Mouse (Mus musculus) kidney, adult 9 months (tissue): ENCODE measurements around the gene Gm136.
"Not testable (repeated sequence)": the region's sequence is repeated elsewhere in the genome, so short reads cannot be mapped to it uniquely, and the experiment has no call there.

ENCODE experiments used
- DNase-seq: peaks from one replicate; pipeline ENCODE4 v3.0.0; 2022

Gene Gm136

DNA sequence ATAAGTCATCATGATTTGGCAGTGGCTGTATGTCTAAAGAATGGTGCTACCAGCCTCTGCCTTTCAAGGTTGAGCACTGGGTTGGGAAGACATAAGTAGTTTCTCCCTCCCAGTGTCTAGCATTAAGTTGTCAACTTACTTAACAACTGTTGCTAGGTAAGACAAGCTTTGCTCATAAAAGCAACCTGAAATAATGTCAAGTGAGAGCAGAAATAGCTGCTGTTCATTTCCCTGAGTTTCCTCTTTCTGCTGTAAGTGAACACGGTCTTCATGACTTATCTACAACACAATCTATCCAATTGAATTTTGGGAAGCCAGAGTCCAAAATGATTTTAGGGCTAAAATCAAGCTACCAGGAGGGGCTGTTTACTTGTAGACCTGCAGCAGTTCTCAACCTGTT, at the start of gene Gm136:
Gene Gm136 (minus strand): TSS at position 101 of the 400 bp plus-strand sequence.
- no peak for DNase-seq

DNA sequence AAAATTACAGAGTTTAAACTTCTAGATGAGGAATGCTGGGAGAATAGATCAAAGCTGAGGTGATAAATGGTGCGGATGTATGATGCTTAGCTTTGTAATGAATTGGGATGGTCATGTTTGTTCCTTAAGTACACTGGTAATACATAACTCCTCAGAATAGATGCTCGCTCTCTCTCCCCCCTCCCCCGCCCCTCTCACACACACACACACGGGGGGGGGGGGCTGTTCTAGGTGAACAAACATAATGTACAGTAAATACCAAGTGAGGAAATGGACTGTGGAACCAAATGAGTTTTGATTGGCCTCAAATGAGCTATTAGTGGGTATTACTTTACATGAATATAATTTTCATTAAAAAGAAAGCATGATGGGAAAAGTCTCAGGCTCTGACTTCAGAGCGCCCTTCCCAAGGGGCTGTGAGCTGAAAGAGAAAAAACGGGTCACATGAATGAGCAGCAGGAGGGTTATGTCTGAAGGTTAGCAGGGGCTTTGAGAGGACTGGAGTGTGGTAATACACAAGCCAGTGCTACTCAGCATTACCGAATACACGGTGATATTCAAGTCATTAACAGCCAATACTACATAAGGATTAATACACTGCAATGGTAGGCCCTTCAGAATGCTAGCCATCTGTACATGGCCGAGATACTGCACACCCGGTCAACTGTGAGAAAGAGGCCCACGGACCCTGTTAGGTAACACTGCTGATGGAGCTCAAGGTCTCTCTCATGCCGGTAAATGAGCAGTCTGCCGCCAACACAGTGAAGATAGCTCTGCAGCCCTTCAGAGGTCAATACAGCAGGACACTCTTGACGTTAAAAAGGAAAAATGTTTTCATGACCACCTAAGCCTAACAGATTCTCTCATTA, 45.3 kb upstream of the Gm136 start:
- no peak for DNase-seq

DNA sequence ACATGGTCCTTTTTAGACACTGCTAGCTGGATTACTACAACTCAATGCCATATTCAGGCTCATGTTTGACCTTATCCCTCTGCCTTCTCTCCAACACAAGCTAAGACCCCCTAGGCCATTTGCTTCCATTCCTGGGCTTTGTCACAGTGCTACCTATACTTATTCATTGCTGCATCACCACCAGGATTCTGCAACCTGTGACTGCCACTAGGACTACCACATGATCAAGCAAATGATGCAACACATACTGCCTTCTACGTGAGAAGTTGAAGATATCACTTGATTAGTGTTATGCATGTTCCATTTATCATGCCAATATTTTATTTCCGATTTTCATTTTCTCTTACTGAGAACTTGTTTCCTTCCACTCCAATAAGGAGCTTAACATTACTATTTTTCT, 41.9 kb upstream of the Gm136 start:
- DNase-seq: no peak

DNA sequence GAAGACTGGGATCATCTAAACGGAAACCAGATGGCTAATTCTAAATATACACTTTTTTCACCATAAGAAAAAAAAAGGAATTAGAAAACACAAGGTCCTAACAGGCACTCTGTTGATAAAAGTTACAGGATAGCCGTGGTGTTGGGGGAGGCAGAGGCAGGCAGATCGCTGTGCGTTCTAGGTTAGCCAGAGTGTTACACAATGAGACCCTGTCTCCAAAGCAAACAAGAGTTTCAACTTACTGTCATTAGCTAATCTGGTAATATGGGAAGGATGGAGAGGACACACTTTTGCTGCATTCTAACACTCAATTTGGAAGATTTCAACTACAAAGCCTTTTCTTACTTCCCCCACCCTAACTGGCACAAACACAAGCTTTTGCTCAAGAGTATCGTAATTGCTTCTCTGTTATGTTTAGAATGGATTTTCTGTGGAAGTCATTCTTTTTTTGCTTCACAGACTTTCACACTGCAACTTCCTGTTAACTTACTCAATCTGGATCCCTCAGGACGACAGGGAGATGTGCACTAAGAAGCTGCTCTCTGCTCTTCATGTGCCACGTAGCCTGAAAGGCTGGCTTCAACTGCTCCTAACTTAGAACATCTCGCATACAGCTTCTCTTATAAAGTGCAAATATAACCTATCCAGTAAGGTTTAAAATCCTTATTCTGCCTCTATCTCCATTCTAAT, 41.4 kb upstream of the Gm136 start:
- DNase-seq: no peak

DNA sequence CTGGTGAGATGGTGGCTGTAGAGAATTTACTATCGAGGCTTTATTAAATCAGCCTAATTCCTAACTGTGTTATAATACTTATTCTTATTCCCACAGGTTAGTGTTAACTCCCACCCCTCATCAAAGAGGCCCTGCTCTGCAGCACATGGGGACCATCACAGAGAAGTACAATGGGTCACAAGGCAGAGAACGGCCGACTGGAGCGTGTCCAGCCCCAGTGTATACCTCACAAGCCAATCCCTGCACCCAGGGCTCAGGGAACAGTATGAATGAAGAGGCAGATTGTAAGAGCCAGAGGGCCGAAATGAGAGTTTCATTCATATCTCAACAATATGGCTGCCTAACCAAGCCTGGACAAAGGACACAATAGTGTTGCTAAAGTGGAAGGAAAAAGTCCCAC, 40.2 kb upstream of the Gm136 start:
- no peak for DNase-seq

DNA sequence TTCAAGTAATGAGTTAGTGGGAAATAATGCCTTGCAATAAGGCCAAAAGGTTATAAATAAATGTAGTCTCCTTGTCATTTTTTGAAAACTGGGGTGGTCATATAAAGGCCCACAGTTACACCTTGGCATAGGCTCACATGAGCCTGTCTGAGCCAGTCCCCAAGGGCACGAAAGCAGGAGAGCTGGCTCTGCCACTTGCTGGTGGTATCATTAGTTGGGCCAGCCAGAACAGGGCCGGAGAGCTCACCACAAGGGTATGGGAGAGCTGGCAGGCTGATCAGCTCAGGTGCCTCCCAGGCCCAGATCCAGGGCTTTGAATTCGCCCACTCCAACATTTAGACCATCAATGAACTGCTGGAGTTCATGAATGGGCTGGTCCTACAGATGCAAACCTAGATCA, 30.4 kb upstream of the Gm136 start:
- peak; percentile 35 for DNase-seq

DNA sequence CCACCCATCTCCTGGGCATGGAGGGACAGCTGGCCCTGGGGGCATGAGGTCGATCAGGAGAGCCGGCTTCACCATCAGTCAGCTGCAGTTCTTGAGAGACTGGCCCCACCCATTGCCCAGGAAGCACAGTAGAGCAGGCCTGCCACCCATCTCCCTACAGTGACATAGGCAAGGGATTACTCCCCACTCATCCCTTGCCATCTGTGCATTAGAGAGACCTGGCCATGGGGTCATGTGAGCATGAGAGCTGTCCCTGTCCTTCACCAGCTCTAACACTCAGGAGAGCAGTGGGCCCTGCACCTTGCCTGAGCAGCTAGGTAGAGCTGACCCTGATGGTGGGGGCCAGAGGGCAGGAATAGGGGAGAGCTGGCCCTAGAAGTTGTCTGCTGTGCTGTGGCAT, 29.6 kb upstream of the Gm136 start:
- no peak for DNase-seq

DNA sequence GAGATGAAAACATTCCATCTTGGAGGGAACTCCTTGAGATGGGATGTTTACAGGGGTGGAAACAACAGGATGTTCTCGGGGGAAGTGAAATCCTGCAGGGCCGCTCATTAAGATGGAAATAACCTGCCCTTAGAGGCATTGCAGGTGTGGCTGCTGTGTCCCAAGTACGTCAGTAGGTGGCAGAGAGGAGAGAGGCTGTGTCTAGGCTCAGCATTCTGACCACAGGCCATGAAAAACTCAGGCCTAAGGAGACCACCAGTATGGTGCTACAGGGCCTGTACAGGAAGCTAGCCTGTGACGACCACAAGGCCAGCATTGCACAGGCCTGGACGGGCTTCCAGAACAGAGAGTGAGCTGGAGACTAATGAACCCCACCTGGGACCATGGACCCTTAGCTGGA, 28.8 kb upstream of the Gm136 start:
- no peak for DNase-seq

DNA sequence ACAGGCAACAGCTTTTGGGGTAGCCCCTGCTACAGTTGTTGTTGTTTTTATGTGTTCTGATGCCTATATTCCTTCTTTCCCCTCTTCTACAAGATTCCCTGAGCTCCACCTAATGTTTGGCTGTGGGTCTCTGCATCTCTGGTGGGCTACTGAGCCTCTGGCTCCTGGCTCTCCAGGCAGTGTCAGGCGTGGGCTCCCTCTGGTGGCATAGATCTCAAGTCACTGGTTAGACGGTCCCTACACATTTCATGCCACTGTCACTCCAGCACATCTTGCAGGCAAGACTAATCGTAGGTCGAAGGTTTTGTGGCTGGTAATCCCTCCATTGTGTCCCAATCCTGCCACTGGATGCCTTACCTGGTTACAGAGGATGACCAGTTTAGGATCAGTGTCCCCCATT, 26.7 kb upstream of the Gm136 start:
- no peak for DNase-seq

DNA sequence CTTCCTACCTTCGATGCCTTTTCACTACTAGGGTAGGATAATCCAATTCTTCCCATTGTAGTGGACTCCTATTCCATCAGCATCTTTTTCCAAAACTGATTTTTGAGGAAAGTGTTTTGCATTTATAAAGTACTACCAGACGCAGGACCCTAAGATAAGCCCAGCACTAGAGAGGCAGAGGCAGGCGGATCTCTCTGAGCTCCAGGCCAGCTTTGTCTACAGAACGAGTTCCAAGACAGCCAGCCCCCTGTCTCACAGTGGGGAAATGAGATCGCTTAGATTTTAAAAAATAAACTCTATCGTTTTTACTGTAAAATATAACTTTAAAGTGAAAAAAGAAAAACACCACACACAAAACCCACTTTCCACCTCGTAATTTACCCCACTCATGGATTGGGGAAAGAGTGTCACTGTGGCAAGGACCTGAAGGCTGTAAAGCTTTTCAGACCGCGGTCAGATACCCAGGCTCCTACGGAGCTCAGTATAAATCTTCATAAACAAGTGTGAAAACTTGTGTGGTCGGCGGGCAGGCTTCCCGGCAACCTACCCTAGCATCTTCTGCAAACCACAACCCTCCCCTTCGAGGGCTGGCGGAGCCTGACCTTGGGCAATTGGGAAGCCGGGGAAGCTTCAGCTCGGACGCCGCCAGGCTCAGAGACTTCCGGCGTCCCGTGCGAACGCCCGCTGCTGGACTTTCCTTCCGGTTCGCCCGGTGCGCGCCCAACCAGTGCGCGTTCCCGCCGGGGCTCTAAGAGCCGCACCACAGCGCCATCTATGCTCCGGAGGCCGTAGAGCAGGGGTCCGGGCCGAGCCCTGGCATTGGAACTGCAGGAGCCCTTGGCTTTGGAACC, 21.8 kb upstream of the Gm136 start, which contains the start of gene Smim8:
Gene Smim8 (minus strand): TSS at position 747 of the 851 bp plus-strand sequence.
- peak; percentile 94 for DNase-seq

DNA sequence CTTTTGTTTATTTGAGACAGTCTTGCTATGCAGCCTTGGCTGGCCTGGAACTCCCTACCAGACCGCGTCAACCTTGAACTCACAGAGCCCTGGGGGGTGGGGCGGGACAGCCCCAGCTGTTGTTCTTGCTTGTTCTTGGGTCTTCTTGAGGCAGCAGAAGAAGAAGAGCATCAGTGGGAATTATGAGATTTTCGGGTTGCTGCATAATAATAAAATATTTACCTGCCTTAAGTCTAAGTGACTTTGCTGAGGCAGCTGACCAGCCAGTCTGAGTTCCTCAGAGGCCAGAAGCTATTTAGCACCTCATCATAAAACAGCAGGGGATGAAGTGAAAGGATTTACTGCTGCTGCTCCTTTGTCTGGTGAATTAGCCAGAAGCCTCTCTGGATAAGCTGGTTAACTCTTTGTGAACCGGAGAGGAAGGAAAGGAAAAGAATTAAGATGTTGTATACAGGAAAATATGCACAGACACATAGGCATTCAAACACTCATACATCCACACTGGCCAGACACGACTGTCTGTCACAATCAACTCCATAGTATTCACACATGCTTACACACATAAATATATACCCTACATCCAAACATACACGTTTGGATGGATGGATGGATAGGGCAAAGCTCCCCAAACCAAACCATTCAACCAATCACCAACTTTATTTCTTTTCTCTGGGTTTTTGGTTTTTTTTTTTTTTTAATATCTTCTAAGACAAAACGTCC, 15.7 kb upstream of the Gm136 start:
- no peak for DNase-seq

DNA sequence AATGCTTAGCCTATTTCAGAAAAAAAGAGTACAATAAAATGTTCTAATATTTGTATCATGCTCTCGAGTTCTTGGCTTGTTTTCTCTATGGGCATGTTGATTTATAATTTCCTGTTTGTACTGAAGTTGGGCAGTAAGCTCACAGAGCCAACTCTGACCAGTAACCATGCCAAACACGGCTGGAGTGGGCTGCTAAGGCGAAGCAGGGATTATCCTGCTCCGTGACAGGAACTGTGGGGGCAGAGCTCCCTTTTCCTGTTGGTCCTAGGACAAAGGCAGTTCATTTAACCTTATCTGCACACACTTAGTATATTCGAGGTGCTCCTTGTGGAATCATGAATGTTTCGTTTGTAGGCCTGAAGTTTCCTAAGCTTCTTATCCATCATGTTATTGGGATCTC, 6.8 kb downstream of the Gm136 start:
- peak; percentile 39 for DNase-seq

DNA sequence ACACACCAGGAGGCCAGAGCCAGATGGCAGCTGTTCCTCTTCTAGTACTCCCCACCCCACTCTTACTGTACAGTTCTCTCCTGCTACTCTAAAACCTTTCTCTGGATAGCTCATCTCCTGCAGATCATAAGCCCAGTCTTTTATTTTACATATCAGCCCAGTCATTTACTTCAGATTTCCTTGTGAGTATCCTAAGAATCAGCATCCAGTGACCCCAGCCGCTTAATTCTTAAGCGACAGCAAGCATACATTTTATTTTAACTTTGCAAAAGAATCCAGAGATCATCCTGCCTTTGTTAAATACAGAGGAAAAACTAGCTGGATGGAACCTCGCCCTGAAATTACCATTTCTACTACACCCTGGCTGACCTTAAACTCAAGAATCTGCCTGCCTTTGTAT, 21.6 kb downstream of the Gm136 start:
- DNase-seq: no peak

DNA sequence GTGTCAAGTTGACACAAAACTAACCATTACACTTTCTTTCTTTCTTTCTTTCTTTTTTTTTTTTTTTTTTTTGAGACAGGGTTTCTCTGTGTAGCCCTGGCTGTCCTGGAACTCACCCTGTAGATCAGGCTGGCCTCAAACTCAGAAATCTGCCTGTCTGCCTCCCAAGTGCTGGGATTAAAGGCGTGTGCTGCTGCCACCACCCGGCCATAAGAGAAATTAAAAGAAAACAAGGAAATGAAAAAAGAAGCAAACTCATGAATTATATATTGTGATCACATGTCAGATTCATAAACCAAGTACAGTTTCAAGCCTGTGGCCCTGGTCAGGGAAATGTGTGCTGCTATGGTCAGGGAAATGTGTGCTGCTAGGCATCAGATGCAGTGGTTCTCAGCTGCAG, 22.6 kb downstream of the Gm136 start:
- DNase-seq: not testable (repeated sequence)

DNA sequence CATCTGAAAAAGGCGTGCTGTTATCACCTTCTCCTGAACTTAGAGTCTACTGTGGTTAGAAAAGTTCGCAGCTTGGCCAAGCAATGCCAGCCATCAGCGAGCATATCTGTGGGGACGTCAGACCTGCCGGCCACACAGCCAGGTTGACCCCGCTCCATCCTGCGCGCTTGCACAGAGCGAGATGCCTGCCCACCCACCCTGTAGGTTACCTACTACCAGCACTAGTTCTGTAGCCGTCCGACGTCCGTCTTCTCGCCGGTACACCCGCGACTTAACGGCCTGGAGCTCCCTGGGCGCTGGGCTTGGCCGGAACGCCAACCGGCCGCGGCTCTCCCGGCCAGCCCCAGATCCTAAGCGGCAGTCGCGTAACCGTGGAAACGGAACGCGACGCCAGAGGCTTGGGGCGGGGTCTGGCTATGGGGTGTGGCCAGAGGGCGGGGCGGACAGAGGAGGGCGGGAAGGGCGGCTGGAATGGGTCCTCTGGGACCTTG, 26.2 kb downstream of the Gm136 start, which contains the start of gene Cfap206:
Gene Cfap206 (minus strand): TSS at position 356 of the 491 bp plus-strand sequence.
- peak; percentile 59 for DNase-seq

DNA sequence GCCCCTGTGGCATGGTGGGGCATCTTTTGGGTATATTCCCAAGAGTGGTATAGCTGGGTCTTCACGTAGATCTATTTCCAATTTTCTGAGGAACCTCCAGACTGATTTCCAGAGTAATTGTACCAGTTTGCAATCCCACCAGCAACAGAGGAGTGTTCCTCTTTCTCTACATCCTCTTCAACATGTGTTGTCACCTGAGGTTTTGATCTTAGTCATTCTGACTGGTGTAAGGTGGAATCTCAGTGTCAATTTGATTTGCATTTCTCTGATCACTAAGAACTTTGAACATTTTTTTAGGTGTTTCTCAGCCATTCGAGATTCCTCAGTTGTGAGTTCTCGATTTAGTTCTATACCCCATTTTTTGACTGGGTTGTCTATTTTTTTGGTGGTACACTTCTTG, 30.4 kb downstream of the Gm136 start:
- DNase-seq: not testable (repeated sequence)

DNA sequence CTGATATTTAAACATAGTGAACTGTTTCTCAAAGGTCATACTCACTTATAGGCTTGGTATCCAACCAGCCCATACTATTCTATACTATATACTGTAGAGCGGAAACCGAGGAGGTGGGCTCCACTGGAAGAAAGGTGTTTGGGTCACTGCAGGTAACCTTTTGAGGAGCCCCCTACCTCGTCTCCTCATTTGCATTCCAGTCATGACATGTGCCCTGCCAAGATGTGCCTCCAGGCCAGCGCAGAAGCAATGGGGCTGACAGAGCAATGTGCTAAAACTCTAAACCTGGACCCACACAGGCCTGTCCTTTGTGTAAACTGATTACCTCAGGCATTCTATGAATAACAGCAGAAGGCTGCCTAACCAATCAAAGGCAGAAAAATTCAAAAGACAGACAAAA, 31.8 kb downstream of the Gm136 start:
- no peak for DNase-seq

DNA sequence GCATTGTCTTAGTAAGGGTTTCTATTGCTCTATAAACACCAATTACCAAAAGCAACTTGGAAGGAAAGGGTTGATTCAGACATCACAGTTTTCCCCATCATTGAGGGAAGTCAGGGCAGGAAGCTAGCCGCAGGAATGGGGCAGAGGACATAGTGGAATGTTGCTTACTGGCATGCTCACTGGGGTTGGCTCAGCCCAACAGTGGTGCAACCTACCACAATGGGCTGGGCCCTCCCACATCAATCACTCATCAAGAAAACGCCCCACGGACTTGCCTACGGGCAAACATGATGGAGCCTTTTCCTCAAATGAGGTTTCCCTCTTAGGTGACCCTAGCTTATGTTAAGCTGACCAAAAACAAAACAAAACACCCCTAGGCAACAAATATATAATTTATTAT, 32.9 kb downstream of the Gm136 start:
- DNase-seq: no peak

DNA sequence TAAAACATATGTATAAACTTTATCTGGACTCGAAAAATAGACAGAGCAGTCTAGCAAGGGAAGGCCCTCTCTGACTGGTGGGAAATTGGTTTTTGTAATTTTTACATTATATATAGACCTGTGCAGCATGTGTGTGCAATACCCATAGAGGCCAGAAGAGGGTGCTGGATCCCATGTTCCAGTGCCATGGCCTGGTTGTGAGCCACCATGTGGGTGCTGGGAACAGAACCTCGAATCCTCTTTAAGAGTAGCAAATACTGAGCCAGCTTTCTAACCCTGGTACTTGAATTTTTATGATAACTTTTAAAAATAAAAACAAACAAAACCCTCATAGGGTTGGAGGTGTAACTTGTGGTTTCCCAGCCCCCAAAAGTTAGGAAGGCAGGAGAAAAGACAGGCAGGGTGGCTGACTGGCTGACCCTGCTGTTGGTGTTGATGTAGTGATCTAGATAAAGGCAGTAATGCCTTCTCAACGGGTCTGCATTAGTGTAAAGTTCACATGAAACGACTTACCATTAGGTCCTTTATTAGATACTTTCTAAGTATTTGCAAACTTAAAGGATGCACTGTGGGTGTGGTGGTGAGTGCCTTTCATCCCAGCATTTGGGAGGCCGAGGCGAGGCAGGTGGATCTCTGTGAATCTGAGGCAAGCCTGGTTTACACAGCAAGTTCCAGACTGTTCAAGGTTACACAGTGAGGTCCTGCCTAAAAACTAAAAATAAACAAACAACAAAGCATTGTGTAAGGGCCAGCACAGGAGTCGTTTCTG, 35.8 kb downstream of the Gm136 start:
- DNase-seq: no peak

DNA sequence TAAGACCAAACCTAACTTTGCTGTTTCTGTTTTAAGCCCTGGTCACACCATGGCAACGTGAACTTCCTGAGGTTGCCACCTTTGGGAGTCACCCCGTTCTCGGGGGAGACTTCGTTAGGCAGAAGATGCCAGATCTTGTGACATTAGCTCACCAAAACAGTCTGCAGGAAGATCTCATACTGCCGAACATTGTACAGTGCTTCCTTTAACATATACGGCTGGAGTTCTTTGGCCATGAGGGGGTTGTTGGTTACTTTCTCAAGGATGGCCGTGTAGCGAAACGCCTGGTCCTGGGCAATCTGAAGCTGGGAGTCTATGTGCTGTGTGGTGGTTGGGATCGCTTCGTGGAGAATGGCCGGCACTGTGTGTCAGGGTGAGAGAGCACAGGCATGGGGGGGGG, 36.6 kb downstream of the Gm136 start:
- DNase-seq: no peak

DNA sequence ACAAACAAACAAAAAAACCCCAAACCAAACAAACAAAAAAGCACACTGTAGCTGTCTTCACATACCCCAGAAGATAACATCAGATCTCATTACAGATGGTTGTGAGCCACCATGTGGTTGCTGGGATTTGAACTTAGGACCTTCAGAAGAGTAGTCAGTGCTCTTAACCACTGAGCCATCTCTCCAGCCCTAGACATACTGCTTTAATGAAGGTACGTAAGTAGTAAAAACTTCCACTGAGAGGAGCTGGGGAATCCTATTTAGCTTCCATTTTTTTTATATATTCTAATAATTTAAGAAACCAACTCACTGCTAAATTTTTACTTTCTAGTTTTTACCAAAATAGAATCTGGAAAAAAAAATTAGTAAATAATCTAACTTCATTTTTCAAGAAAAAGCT, 41.0 kb downstream of the Gm136 start:
- no peak for DNase-seq

DNA sequence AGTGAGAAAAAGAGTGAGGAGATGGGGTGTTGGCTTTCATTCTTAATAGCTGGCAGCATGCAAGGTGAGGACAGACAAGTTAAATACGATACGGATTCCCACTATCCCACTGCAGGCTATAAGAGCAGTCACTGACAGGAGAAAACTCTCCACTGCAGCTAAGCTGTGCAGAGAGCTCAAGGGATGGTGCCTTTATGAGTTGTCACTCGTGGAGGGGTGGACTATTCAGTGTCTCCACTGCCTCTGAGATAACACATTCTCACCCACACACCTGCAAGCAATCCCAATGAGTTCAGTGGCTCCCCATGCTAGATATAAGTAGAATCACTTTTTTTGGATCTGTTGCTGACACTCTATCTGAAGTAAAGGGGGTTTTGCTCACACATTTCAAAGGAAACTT, 47.9 kb downstream of the Gm136 start:
- DNase-seq: no peak
